Mouse (Mus musculus): ENCODE results near the gene Map3k1. TPM values are rescaled to one million over a fixed set of nuclear protein-coding genes. Genes with fewer than 3 reads are reported as not detected.

Gene Map3k1
- total and polyA plus RNA-seq, 2 experiments from 2014 or later = 6.2 to 19.2 TPM

- Histone ChIP-seq H3K4me2 (ENCODE audit: low read depth, low read length, poor library complexity, severe bottlenecking) (peak overlapping the region; percentile 89), H3K36me3 (ENCODE audit: insufficient read depth, low read length) (no peaks in the 10 kb centered on the region), H3K27ac (ENCODE audit: low read depth, low read length) (peak overlapping the region; percentile 96), H3K4me1 (ENCODE audit: insufficient read depth, low read length) (peaks cover 3% of the 10 kb centered on the region; the same call in 1 of the 2 replicates), H3K4me3 (ENCODE audit: low read depth, low read length) (peak overlapping the region; percentile 96), H3K9me3 (ENCODE audit: low read length) (no peaks in the 10 kb centered on the region), H3K9ac (replicated peaks; ENCODE audit: low read length, poor library complexity, severe bottlenecking) (peak overlapping the region; percentile 87), H3K27me3 (ENCODE audit: insufficient read depth, low read length) (no peaks in the 10 kb centered on the region)
- WGBS = no CpG with 5 or more reads among the region's 38 CpGs
- ATAC-seq (ENCODE audit: low FRiP score) = peak; percentile 59
- no peak for TF ChIP-seq CTCF (IDR thresholded peaks at IDR 0.05)
- no peak for DNase-seq (ENCODE audit: low spot score)
Measured at GRCm38 (mm10) chr13:111808387-111808636, 481 bp downstream of the Map3k1 start.

DNA sequence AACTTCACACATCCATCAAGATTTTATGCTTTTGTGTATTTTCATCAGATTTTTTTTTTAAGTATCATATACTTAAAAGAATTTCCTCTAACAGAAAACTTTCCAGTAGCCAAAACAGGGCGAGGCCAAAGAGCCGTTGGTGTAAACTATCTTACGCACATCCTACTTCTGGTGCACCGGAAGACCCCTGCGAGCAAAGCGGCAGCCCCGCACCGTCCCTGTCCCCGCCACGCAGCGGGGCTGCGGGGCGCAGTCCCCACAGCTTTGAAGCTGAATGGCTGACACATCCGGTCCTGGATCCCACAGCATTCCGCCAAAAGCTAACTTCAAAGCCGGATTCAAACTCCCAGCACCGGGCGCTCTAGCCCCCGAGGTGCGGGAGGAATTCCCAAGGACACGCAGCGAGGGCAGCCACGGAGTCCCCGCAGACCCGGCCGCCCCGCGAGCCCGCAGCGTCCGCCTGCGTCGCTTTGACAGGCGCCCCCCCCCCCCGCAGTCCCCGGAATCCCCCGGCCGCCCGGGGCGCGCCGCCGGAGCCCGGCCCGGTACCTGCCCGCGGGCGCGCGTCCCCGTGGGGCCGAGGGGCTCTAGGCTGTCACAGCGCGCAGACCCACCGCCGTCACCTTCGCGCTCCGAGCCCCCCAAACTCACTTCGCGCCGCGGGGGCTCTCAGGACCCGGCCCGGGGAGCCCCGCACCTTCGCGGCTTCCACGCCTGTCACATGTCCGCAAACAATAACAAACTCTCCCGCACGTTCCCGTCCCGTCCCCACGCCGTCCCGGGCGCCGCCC lies 1.0 kb downstream of the Map3k1 start:
- peak overlapping the region; percentile 89 for H3K4me2 ChIP-seq (ENCODE audit: low read depth, low read length, poor library complexity, severe bottlenecking)
- no peaks in the 10 kb centered on the region for H3K9me3 ChIP-seq (ENCODE audit: low read length)
- no peak; the same call in none of the 2 replicates for ATAC-seq (ENCODE audit: low FRiP score)
- no peaks in the 10 kb centered on the region for H3K27me3 ChIP-seq (ENCODE audit: insufficient read depth, low read length)
- peaks cover 3% of the 10 kb centered on the region; the same call in 1 of the 2 replicates for H3K4me1 ChIP-seq (ENCODE audit: insufficient read depth, low read length)
- no peaks in the 10 kb centered on the region for H3K36me3 ChIP-seq (ENCODE audit: insufficient read depth, low read length)
- no peak for DNase-seq (ENCODE audit: low spot score)
- TF ChIP-seq CTCF (IDR thresholded peaks at IDR 0.05) = no peak
- 2% methylated on average over 48 of the region's 79 CpGs for WGBS
- peak overlapping the region; percentile 87 for H3K9ac ChIP-seq (replicated peaks; ENCODE audit: low read length, poor library complexity, severe bottlenecking)
- H3K27ac ChIP-seq (ENCODE audit: low read depth, low read length) = peak overlapping the region; percentile 96
- peak overlapping the region; percentile 96 for H3K4me3 ChIP-seq (ENCODE audit: low read depth, low read length)

DNA sequence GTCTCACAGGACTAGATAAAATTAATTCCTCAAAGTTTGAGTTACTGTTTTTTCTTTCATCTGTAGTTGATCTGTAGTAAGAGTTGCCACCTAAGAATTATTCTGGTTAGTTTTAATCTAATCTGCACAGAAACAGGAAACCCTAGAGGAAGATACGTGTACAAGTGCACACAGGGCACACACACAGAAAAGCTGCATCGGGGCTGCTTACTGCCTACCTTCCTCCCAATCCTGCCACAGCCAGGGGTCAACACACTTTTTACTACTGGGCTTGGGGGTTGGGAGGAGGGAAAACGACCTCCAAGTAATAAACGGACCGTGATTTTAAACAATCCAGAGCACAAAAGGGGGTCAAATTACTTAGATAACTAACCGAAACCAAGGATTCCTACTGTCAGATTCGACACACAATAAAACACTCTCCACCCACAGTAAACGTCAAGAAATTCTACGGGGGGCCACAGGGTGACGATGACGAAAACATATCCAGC lies 1.6 kb downstream of the Map3k1 start:
- under 1% methylated on average over 11 of the region's 11 CpGs for WGBS
- peak overlapping the region; percentile 96 for H3K4me3 ChIP-seq (ENCODE audit: low read depth, low read length)
- H3K4me1 ChIP-seq (ENCODE audit: insufficient read depth, low read length) = peaks cover 4% of the 10 kb centered on the region; the same call in 1 of the 2 replicates
- no peaks in the 10 kb centered on the region for H3K9me3 ChIP-seq (ENCODE audit: low read length)
- TF ChIP-seq CTCF (IDR thresholded peaks at IDR 0.05) = no peak; the same call in 1 of the 2 replicates
- no peaks in the 10 kb centered on the region for H3K27me3 ChIP-seq (ENCODE audit: insufficient read depth, low read length)
- peak overlapping the region; percentile 87 for H3K9ac ChIP-seq (replicated peaks; ENCODE audit: low read length, poor library complexity, severe bottlenecking)
- H3K36me3 ChIP-seq (ENCODE audit: insufficient read depth, low read length) = no peaks in the 10 kb centered on the region
- ATAC-seq (ENCODE audit: low FRiP score) = no peak
- peak overlapping the region; percentile 89 for H3K4me2 ChIP-seq (ENCODE audit: low read depth, low read length, poor library complexity, severe bottlenecking)
- no peak for DNase-seq (ENCODE audit: low spot score)
- H3K27ac ChIP-seq (ENCODE audit: low read depth, low read length) = no peak overlapping the region; the same call in 1 of the 2 replicates

GRCm38 (mm10) chr13:111805738-111806722 lies 2.8 kb downstream of the Map3k1 start:
- Histone ChIP-seq H3K27me3 (ENCODE audit: insufficient read depth, low read length) (no peaks in the 10 kb centered on the region), H3K9me3 (ENCODE audit: low read length) (no peaks in the 10 kb centered on the region), H3K36me3 (ENCODE audit: insufficient read depth, low read length) (no peaks in the 10 kb centered on the region), H3K4me1 (ENCODE audit: insufficient read depth, low read length) (peaks cover 4% of the 10 kb centered on the region; the same call in 1 of the 2 replicates), H3K9ac (replicated peaks; ENCODE audit: low read length, poor library complexity, severe bottlenecking) (0 out of 2 replicates have a peak overlapping the region, but pooled peaks have one; percentile 29), H3K27ac (ENCODE audit: low read depth, low read length) (no peak overlapping the region), H3K4me3 (ENCODE audit: low read depth, low read length) (peak overlapping the region; percentile 96), H3K4me2 (ENCODE audit: low read depth, low read length, poor library complexity, severe bottlenecking) (peak overlapping the region; percentile 89)
- 61% methylated on average over 15 of the region's 15 CpGs for WGBS
- DNase-seq (ENCODE audit: low spot score) (peak; percentile 55), ATAC-seq (ENCODE audit: low FRiP score) (no peak)
- peak; percentile 63 for TF ChIP-seq CTCF (IDR thresholded peaks at IDR 0.05)

DNA sequence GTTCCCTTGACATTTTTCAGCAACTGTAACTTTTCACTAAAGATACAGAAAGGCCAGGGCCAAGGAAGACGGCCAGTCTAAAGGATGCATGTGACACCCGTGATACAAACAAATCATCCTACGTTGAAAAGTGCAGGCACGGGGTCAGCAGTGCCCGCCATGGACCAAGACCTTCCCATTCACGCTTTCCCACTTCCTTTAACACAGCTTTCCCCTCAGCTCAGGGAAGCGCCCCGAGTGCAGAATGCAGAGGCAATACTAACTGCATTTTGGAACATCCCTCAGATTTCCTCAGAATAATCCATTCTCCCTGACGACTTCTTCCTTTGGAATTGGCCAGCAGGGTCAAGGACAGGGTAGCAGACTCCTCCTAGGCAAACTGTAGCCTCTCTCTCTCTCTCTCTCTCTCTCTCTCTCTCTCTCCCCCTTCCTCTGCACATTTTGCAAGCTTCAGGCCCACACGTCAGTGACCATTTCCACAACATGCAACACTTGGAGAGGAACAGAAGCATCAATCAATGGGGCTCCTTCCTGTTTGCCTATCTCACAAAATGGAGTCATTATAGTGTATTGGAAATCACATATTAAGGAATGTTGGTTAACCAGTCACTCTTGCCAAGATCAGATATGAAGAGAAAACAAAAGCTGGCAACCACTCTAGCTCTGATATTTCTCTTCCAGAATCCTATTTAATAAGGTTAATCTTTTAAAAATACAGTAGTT lies 3.7 kb downstream of the Map3k1 start:
- Histone ChIP-seq H3K9me3 (ENCODE audit: low read length) (no peaks in the 10 kb centered on the region), H3K4me1 (ENCODE audit: insufficient read depth, low read length) (peaks cover 4% of the 10 kb centered on the region; the same call in 1 of the 2 replicates), H3K9ac (replicated peaks; ENCODE audit: low read length, poor library complexity, severe bottlenecking) (no peak overlapping the region), H3K4me3 (ENCODE audit: low read depth, low read length) (peak overlapping the region; percentile 5; the same call in 1 of the 2 replicates), H3K27me3 (ENCODE audit: insufficient read depth, low read length) (no peaks in the 10 kb centered on the region), H3K36me3 (ENCODE audit: insufficient read depth, low read length) (no peaks in the 10 kb centered on the region), H3K4me2 (ENCODE audit: low read depth, low read length, poor library complexity, severe bottlenecking) (peak overlapping the region; percentile 89; the same call in 1 of the 2 replicates), H3K27ac (ENCODE audit: low read depth, low read length) (no peak overlapping the region)
- DNase-seq (ENCODE audit: low spot score) = no peak
- TF ChIP-seq CTCF (IDR thresholded peaks at IDR 0.05) = no peak
- no peak for ATAC-seq (ENCODE audit: low FRiP score)
- WGBS = 68% methylated on average over 10 of the region's 10 CpGs
